Mouse (Mus musculus): ENCODE measurements around the gene Pex11b. TPM values are rescaled to one million over a fixed set of nuclear protein-coding genes. Genes with fewer than 3 reads are reported as not detected.
A peak's percentile ranks its signal among the peaks of the same experiment; 100 is the strongest.
"Not testable (repeated sequence)": the region's sequence is repeated elsewhere in the genome, so short reads cannot be mapped to it uniquely, and the experiment has no call there.

Pex11b gene
- total RNA-seq, 2 experiments from 2014 or later: 49.2 to 49.7 TPM

DNA sequence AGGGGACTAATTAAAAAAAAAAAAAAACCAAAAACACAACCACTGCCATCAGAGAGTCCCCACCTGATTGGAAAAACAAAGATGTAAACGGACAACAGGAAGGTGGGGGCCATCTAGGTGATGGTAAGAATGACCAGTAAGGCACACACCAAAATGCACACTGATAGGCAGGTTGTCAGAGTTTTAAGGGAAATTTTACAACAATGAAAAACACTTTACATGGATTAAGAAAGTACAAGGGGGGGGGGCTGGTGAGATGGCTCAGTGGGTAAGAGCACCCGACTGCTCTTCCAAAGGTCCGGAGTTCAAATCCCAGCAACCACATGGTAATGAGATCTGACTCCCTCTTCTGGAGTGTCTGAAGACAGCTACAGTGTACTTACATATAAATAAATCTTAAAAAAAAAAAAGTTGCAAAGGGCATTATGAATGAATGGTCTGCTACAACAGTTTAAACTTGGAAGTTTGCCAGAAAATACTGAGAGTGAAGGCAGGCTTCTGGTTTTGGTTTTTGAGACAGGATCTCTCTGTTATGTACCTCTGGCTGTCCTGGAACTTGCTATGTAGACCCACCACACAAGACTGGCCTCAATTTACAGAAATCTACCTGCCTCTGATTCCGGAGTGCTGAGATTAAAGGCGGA lies 33.4 kb downstream of the Pex11b start:
- no peak for DNase-seq (ENCODE audit: low spot score in 2 of 2)
- intact Hi-C loops (cut with DNase I): no loop called here

GRCm38 (mm10) chr3:96669727-96670468 lies 34.7 kb downstream of the Pex11b start, which contains the start of gene Ankrd35:
Gene Ankrd35, plus strand, starts transcription at chr3:96670131.
- peak; percentile 67 to 69 for DNase-seq (ENCODE audit: low spot score in 2 of 2)
- intact Hi-C loops (cut with DNase I): no loop called here

- DNase-seq (ENCODE audit: low spot score in 2 of 2): no peak
- intact Hi-C loops (cut with DNase I): no loop called here
Observed at GRCm38 (mm10) chr3:96671519-96671918, 36.3 kb downstream of the Pex11b start.

- intact Hi-C loops (cut with DNase I): no loop called here
- DNase-seq (ENCODE audit: low spot score in 2 of 2): no peak
Observed at GRCm38 (mm10) chr3:96673514-96673913, 38.3 kb downstream of the Pex11b start.

DNA sequence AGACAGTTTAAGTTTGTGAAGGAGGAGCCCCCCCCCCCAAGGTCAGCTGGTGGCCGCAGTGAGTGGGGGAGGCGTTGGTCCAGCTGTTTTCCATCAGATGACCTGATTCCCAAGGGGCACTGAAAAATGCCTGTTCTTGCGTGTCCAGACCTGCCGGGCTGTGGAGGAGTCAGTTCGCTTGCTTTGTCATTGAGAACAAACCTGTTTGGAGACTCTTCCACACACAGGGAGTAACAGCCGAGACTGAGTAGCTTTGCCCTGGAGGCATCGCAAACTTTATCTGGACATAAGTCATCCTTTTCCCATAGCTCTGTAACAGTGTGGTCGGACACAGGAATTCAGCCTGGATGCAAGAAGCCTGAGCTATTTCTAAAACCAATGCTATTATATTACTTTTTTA lies 39.3 kb downstream of the Pex11b start:
- intact Hi-C loops (cut with DNase I): no loop called here
- DNase-seq (ENCODE audit: low spot score in 2 of 2): no peak

DNA sequence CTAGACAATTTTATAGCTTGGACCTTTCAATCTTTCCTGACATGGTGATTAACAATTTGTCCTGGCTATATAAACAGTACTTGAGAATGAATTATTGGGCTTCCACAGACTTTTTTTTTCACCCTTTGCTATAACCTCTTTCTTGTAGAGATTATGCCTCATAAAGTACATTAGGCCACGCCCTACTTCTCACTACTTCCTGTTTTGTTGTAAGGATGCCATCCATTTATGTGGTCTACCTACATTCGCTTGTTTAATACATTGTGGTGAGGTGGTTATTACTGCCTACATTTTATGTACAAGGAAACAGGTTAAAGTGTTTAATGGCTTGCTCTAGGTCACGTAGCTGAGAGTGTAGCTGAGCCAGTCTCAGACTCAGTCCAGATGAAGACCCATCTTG lies 40.0 kb downstream of the Pex11b start:
- intact Hi-C loops (cut with DNase I): no loop called here
- DNase-seq (ENCODE audit: low spot score in 2 of 2): no peak

DNA sequence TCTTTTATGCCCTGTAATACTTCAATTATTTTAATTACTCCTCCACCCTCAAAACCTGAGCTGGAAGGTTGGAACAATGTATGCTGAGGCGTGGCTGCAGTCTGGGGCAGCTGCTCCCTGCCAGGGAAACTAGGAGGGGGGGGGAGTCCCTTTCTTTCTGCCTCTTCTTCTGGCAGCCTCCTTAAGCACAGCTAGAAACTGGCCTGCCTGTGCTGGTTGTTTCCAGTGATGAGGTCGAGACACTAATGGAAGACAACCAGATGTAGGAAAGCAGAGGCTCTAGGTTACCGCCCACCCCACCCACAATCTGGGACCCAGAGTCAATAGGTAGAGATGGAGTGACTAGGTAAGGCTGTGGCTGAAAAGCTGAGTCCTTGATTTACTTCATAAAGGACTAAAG lies 40.5 kb downstream of the Pex11b start:
- no peak for DNase-seq (ENCODE audit: low spot score in 2 of 2)
- intact Hi-C loops (cut with DNase I): no loop called here

- intact Hi-C loops (cut with DNase I): no loop called here
- DNase-seq (ENCODE audit: low spot score in 2 of 2): no peak
Observed at GRCm38 (mm10) chr3:96678456-96678855, 43.3 kb downstream of the Pex11b start.

DNA sequence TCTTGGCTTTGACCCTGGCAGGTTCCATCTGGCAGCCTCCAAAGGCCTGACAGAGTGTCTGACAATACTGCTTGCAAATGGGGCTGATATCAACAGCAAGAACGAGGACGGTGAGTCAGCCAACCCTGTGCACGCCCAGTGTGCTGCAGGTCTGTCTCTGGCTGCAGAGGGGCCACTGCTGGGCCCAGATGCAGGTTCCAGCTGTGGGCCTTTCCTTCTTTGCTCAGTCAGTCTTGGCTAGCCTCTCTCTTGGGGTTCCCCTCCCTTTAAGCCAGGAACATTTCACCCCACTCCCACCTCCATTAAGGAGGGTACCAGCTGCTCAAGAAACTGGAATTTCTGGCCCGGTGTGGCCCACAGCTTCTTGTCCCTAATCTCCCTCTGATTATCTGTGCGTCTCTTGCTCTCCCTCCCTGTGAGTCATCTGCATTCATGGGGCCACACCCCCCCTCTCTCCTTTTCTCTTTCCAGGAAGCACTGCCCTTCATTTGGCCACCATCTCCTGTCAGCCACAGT lies 44.0 kb downstream of the Pex11b start:
- DNase-seq (ENCODE audit: low spot score in 2 of 2): no peak
- intact Hi-C loops (cut with DNase I): no loop called here

DNA sequence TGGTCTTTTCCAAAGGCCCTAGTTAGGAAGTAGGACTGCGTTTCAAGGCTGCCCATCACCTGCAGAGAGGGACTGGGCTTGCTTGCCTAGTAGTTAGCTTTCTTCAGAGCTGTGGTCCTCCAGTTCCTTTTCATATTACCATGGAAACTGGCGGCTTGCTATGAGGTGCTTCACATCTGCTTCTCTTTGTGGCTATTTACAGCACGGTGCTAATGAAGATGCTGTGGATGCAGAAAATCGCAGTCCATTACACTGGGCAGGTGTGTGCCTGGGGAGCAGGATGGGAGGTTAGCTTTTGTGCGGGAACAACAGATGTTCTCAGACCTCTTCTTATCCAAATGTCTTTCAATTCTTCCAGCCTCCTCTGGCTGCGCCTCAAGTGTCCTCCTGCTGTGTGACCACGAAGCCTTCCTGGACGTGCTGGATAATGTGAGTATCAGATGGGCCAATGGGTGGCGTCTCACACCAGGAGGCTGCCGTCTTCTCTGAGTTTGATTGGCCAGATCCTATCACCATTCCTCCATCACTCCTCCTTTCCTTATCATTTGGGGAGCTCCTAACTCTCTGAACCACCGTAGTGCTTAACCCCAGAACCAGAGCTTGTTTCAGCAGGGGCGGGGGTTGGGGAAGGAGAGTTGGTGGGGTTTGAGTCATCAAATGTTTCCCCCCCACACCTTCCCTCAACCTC lies 45.2 kb downstream of the Pex11b start:
- DNase-seq (ENCODE audit: low spot score in 2 of 2): no peak
- intact Hi-C loops (cut with DNase I): no loop called here

DNA sequence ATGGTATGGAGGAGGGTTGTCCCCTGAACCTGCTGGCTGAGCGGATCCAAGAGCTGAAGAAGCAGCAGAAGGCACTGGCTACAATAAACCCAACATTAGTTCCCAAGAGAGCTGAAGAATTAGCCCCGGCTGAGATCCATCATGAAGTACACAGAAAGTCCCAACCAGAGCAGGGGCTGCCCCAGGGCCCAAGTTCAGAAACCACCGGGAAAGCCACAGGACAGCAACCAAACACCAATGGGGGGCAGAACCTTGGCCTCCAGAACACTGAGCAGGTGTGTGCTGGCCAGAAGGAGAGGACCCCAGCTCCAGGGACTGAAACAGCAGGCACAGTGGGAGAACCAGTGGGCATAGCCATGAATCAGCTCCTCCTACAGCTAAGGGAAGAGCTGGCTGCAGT lies 48.3 kb downstream of the Pex11b start:
- DNase-seq (ENCODE audit: low spot score in 2 of 2): no peak
- intact Hi-C loops (cut with DNase I): no loop called here

GRCm38 (mm10) chr3:96684151-96684821 lies 49.1 kb downstream of the Pex11b start:
- intact Hi-C loops (cut with DNase I): no loop called here
- no peak for DNase-seq (ENCODE audit: low spot score in 2 of 2)

- no peak for DNase-seq (ENCODE audit: low spot score in 2 of 2)
- intact Hi-C loops (cut with DNase I): no loop called here
Observed at GRCm38 (mm10) chr3:96684822-96685156, 49.6 kb downstream of the Pex11b start.

DNA sequence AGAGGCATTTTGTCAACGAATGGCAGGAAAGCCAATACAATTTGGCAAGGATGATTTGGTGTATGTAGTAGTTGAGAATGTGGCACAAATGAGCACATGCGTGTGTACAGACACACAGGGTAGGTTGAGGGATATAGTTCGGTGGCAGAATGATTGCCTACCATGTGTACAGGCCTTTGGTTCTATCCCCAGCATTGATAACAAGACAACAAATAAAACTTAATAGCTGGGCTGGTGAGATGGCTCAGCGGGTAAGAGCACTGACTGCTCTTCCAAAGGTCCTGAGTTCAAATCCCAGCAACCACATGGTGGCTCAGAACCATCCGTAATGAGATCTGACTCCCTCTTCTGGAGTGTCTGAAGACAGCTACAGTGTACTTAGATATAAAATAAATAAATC lies 50.9 kb downstream of the Pex11b start:
- intact Hi-C loops (cut with DNase I); DNase-seq (ENCODE audit: low spot score in 2 of 2): not testable (repeated sequence)

DNA sequence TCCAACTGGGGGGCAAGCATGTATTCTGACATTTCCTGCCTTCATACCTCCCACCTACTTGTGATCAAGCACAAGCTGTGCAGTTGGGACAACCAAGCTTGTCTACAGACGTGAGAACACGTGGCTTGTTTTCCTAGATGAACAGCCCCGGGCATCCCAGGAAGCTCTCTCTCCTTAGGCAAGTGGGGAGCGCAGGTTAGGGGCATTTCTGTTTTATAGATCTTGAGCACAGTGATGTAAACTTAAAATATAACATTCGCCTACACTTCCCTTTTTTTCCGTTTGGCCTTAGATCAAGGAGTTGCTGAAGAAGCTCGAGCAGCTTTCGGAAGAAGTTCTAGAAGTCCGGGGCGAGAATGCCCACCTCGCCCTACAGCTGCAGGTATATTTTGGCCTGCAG lies 53.7 kb downstream of the Pex11b start:
- no peak for DNase-seq (ENCODE audit: low spot score in 2 of 2)
- intact Hi-C loops (cut with DNase I): no loop called here

GRCm38 (mm10) chr3:96690298-96690697 lies 55.1 kb downstream of the Pex11b start:
- DNase-seq (ENCODE audit: low spot score in 2 of 2): no peak
- intact Hi-C loops (cut with DNase I): no loop called here

- DNase-seq (ENCODE audit: low spot score in 2 of 2): no peak
- intact Hi-C loops (cut with DNase I): no loop called here
Observed at GRCm38 (mm10) chr3:96692506-96692905, 57.3 kb downstream of the Pex11b start.

GRCm38 (mm10) chr3:96693579-96693978 lies 58.4 kb downstream of the Pex11b start:
- no peak for DNase-seq (ENCODE audit: low spot score in 2 of 2)
- intact Hi-C loops (cut with DNase I): no loop called here
